Mouse (Mus musculus): ENCODE measurements at regions not wholly inside any gene's neighbourhood (a gene's known extent, or its start where the extent isn't known, plus 50 kb on each side); places are given as distances from the start of the nearest gene placed in this dataset.

DNA sequence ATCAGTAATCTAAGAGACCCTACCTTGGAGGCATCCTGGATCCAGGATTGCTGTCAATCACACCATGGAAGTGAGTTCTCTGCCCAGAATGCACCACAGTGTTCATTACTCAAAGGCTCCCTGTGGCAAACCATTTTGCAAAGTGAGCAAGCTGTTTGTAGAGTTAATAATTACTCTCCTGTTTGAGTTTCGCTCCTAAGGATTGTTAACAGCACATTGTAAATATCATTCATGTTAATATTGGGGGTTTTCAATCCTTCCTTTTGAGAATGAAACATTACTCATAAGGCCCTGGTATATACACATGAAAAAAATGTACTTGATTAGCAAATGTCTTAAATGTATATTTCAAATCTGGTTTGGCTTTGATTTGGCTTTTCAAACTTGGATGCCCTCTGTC lies 58.1 kb upstream of the Clstn2 start:
- H3K4me3 ChIP-seq = no peak overlapping the region
- ATAC-seq (ENCODE audit: low FRiP score) = no peak
- WGBS = 91% methylated on average over 1 of the region's 1 CpGs

DNA sequence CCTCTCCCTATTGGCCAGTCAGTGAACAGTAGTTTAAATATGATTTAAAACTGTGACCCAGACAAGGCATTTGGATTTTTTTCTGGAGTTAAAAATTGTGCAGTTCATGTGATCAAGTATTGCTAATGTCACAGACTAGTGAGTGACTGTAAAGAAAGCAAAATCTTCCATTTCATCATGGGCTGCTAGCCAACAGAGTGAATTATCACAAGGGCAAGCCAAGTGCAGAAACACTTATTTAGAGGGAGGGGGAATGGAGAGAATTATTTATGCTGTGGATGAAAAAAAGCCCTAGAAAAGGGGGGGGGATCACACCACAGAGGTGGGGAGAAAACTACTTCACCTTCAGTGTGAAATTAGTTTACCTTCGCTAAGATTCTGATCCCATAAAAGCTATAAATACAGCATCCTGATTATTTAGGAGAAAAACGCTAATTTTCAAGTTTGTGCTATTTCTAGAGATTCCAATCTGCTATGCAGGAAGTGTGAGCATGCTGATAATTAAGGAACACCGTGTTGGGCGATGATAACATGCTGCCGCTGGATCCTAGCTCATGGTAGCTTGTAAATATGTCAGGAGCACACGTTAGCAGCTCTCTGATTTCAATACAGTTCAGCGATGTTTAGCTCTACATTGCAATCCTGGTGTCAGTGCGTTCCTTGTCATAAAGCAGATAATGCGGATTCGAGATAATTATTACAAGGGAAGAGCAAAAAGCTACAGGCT lies 62.2 kb upstream of the Clstn2 start:
- H3K36me3 ChIP-seq = no peaks in the 10 kb centered on the region
- H3K4me1 ChIP-seq (replicated peaks) = no peaks in the 10 kb centered on the region
- H3K4me3 ChIP-seq = no peak overlapping the region
- H3K9ac ChIP-seq = no peak overlapping the region
- H3K9me3 ChIP-seq = no peaks in the 10 kb centered on the region
- no peak overlapping the region for H3K27ac ChIP-seq
- whole genome bisulfite sequencing = 85% methylated on average over 10 of the region's 10 CpGs
- no peak for ATAC-seq (ENCODE audit: low FRiP score)
- no peak overlapping the region for H3K4me2 ChIP-seq
- H3K27me3 ChIP-seq = no peaks in the 10 kb centered on the region

More for the DNA sequence above, 58.1 kb upstream of the Clstn2 start:
- Histone ChIP-seq H3K9ac (no peak overlapping the region), H3K36me3 (no peaks in the 10 kb centered on the region), H3K4me1 (replicated peaks) (no peaks in the 10 kb centered on the region), H3K27ac (no peak overlapping the region), H3K27me3 (no peaks in the 10 kb centered on the region), H3K9me3 (no peaks in the 10 kb centered on the region), H3K4me2 (no peak overlapping the region)

DNA sequence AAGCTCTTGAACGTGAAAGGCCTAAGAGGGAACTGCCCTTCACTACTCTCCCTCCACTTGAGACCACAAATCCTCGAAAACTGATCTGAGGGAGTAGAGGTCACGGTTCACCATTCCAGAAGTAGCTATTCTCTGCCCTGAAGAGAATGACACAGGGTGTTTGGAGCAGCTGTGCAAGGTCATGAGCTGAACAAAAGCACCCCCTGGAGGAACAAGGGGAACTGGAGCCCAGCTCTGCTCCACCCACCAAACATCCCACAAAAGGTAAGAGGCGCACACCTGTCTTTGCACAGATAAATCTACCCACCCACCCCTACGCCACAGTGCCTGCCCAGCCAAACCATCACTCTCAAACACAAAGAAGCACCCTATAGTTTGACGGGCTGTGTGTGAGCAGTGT lies 90.4 kb upstream of the Clstn2 start:
- no peak overlapping the region for H3K4me2 ChIP-seq
- H3K9me3 ChIP-seq = no peaks in the 10 kb centered on the region
- no peak overlapping the region for H3K9ac ChIP-seq
- WGBS = 53% methylated on average over 6 of the region's 6 CpGs
- no peak for ATAC-seq (ENCODE audit: low FRiP score)
- no peak overlapping the region for H3K27ac ChIP-seq
- H3K27me3 ChIP-seq = no peaks in the 10 kb centered on the region
- no peaks in the 10 kb centered on the region for H3K36me3 ChIP-seq
- no peak overlapping the region for H3K4me3 ChIP-seq
- H3K4me1 ChIP-seq (replicated peaks) = no peaks in the 10 kb centered on the region

DNA sequence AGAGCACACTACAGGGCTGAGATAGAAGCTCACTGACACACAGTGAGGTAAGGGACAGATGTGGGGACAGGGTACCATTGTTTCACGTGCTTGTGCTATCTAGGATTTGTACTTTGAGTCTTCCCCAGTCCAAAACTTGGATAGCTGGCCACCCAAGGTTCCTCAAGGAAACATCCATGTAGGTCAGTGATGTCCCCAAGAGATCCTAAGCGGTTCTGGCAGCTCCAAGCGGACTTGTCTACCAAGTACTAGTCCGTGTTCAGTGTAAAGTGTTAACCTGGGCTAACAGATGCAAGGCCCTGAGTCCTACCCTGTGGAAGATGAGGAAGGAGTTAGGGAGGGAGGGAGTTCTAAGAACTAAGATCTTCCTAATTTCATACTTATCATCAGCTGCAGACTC lies 96.6 kb upstream of the Clstn2 start:
- ATAC-seq (ENCODE audit: low FRiP score) = no peak
- 0 out of 2 replicates have a peak, but pooled peaks cover 2% of the 10 kb centered on the region for H3K9me3 ChIP-seq
- H3K36me3 ChIP-seq = no peaks in the 10 kb centered on the region
- H3K4me1 ChIP-seq (replicated peaks) = no peaks in the 10 kb centered on the region
- H3K9ac ChIP-seq = no peak overlapping the region
- no peak overlapping the region for H3K27ac ChIP-seq
- no peak overlapping the region for H3K4me2 ChIP-seq
- no peak overlapping the region for H3K4me3 ChIP-seq
- WGBS = 84% methylated on average over 4 of the region's 4 CpGs
- H3K27me3 ChIP-seq = no peaks in the 10 kb centered on the region

DNA sequence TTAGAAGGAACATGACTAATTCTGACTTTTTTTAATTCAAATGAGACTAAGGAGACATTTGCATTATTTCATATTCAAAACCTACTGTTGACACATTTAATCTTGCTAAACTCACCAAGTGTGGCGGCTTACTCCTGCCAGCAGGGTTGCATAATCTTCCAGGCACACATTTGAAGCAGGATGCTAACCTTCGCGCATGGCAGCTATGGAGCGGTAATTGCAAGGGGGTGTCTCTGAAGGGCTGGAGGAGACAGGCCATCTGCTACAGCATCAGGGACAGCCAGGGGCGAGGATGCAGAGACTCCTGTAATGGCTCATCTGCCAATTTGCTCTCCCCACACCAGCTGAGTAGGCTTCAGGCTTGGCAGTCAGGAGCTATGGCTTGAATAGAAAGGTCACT lies 97.9 kb upstream of the Clstn2 start:
- Histone ChIP-seq H3K27me3 (no peaks in the 10 kb centered on the region), H3K4me1 (replicated peaks) (no peaks in the 10 kb centered on the region), H3K36me3 (no peaks in the 10 kb centered on the region), H3K9me3 (0 out of 2 replicates have a peak, but pooled peaks cover 2% of the 10 kb centered on the region), H3K9ac (no peak overlapping the region), H3K4me3 (no peak overlapping the region), H3K27ac (no peak overlapping the region), H3K4me2 (no peak overlapping the region)
- 71% methylated on average over 5 of the region's 5 CpGs for WGBS
- ATAC-seq (ENCODE audit: low FRiP score) = no peak

DNA sequence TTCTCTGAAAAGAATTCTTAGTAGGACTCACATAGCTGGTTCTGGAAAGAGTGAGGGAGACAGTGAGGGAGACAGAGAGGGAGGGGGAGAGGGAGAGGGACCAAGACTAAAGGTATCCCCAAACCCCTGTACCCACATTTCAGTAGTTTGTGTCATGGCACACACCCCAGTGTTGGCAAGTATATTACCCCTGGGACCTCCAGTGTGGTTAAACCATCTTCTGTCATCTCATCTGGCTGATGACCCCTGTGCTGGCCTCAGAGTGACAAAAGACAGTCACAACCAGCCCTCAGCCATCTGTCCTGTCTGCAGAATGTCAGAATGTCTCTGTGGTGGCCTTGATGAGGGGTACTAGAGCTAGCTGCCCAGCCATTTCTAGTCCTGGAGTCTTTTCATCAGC lies 107.6 kb upstream of the Clstn2 start:
- Histone ChIP-seq H3K27ac (no peak overlapping the region), H3K9me3 (no peaks in the 10 kb centered on the region), H3K36me3 (no peaks in the 10 kb centered on the region), H3K9ac (no peak overlapping the region), H3K27me3 (no peaks in the 10 kb centered on the region), H3K4me3 (no peak overlapping the region), H3K4me1 (replicated peaks) (no peaks in the 10 kb centered on the region), H3K4me2 (no peak overlapping the region)
- ATAC-seq (ENCODE audit: low FRiP score) = no peak

DNA sequence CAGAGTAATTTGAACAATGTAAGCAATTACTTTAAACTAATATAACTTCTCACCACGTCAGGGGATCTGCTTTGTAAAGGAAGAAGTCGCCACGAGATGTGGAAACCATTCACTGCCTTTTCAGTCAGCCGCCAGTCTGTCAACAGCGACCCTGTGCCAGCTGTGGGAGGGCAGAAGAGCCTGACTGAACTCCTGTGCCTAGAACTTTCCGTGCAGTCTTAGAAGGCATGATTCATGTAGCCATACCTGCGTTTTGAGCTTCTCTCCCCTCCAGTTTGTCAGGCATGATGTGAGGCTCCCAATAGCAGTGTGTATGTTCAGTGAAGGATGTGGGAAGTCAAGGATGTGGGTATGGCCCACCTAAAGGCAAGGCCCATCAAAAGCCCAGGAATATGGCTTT lies 109.1 kb upstream of the Clstn2 start:
- H3K36me3 ChIP-seq = no peaks in the 10 kb centered on the region
- H3K27me3 ChIP-seq = no peaks in the 10 kb centered on the region
- no peak overlapping the region for H3K27ac ChIP-seq
- no peak overlapping the region for H3K9ac ChIP-seq
- ATAC-seq (ENCODE audit: low FRiP score) = no peak
- no peaks in the 10 kb centered on the region for H3K9me3 ChIP-seq
- 79% methylated on average over 7 of the region's 7 CpGs for WGBS
- H3K4me3 ChIP-seq = no peak overlapping the region
- no peaks in the 10 kb centered on the region for H3K4me1 ChIP-seq (replicated peaks)
- H3K4me2 ChIP-seq = no peak overlapping the region

DNA sequence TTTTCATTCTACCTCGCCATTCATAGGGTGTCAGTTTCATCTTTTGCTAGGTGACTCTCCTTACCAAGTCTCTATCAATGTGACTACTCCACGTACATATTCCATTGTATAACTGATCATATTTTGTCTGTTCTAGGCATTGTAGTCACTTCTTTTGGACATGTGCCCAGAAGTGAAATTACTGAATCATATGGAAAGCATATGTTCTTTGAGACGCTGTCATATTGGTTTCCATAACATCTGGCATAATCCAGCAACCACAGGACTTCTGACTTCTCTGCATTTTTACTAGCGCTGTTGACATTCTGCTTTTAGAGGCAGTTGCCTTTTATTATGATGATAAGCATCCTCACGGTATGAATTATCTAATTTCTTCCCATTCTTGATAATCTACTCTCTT lies 113.9 kb upstream of the Clstn2 start:
- Histone ChIP-seq H3K9ac (no peak overlapping the region), H3K4me2 (no peak overlapping the region), H3K4me1 (replicated peaks) (no peaks in the 10 kb centered on the region), H3K9me3 (no peaks in the 10 kb centered on the region), H3K27ac (no peak overlapping the region), H3K27me3 (no peaks in the 10 kb centered on the region), H3K36me3 (no peaks in the 10 kb centered on the region), H3K4me3 (no peak overlapping the region)
- ATAC-seq (ENCODE audit: low FRiP score) = no peak
- WGBS = 86% methylated on average over 5 of the region's 5 CpGs

DNA sequence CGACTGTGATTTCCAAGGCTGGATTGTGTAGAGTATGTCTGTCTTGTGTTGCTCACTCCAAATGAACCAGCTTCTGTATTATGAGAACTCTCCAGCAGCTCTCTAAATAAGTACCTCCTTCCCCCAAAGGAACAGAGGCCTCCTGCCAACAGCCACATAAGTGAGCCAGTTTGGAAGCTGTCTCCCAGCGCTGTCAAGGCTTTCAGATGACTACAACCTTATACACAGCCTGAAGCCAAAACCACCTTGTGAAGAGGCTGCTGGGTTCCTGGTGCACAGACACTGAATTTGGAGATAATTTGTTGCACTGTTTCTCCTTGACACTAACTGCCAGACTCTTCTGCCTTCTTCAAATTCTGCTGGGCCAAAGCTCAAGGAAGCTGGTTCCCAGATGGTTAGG lies 125.4 kb upstream of the Clstn2 start:
- Histone ChIP-seq H3K9ac (no peak overlapping the region), H3K36me3 (no peaks in the 10 kb centered on the region), H3K4me1 (replicated peaks) (peaks cover 8% of the 10 kb centered on the region; the same call in 1 of the 2 replicates), H3K4me3 (no peak overlapping the region), H3K27ac (no peak overlapping the region), H3K4me2 (no peak overlapping the region), H3K27me3 (0 out of 2 replicates have a peak, but pooled peaks cover 4% of the 10 kb centered on the region), H3K9me3 (no peaks in the 10 kb centered on the region)
- ATAC-seq (ENCODE audit: low FRiP score) = no peak
- WGBS = 92% methylated on average over 2 of the region's 2 CpGs

DNA sequence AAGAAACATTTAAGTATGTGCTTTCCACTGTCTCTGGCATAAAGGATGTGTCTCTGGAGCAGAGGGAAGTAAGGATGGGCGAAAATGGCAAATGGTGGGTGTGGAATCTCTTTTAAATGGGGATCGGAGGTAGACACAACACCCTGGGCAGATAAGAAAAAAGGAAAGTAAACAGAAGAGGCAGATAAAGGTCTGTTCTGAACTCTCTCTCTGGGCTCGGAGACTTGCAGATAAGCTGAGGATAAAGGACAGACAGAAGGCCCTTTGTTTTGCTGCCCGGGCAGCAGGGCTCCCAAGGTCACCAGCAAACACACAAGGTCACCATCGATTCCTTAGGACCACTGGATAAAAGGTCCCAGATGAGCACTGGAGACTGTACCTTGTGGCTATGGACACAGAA lies 122.7 kb upstream of the Nmnat3 start:
- Histone ChIP-seq H3K27ac (no peak overlapping the region), H3K9me3 (no peaks in the 10 kb centered on the region), H3K27me3 (no peaks in the 10 kb centered on the region), H3K36me3 (no peaks in the 10 kb centered on the region), H3K4me3 (no peak overlapping the region), H3K4me1 (replicated peaks) (peaks cover 6% of the 10 kb centered on the region; the same call in 1 of the 2 replicates), H3K9ac (no peak overlapping the region), H3K4me2 (no peak overlapping the region)
- 22% methylated on average over 5 of the region's 5 CpGs for WGBS
- ATAC-seq (ENCODE audit: low FRiP score) = no peak

DNA sequence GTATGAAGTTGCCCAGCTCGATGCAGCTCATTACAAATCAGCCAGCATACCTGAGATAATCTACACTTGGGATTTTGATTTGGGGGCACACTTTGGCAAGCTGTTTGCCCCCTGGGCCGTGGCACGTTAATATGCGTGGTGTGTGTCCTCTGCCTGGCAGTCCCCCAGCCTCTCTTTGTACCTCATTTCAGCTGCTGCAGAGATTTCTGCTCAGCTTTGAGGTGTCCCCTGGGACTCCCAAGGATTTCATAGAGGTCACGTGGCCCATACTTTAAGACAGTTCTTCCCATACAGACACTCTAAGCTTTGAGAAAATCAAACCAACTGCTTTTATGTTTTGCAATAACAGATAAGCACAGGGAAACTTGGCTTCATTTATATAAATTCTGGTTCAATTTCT lies 113.2 kb upstream of the Nmnat3 start:
- no peak overlapping the region for H3K4me3 ChIP-seq
- H3K27me3 ChIP-seq = no peaks in the 10 kb centered on the region
- H3K4me1 ChIP-seq (replicated peaks) = peaks cover 23% of the 10 kb centered on the region
- H3K4me2 ChIP-seq = no peak overlapping the region
- H3K27ac ChIP-seq = no peak overlapping the region
- ATAC-seq (ENCODE audit: low FRiP score) = no peak
- no peaks in the 10 kb centered on the region for H3K9me3 ChIP-seq
- no peak overlapping the region for H3K9ac ChIP-seq
- WGBS = 57% methylated on average over 5 of the region's 5 CpGs
- no peaks in the 10 kb centered on the region for H3K36me3 ChIP-seq

DNA sequence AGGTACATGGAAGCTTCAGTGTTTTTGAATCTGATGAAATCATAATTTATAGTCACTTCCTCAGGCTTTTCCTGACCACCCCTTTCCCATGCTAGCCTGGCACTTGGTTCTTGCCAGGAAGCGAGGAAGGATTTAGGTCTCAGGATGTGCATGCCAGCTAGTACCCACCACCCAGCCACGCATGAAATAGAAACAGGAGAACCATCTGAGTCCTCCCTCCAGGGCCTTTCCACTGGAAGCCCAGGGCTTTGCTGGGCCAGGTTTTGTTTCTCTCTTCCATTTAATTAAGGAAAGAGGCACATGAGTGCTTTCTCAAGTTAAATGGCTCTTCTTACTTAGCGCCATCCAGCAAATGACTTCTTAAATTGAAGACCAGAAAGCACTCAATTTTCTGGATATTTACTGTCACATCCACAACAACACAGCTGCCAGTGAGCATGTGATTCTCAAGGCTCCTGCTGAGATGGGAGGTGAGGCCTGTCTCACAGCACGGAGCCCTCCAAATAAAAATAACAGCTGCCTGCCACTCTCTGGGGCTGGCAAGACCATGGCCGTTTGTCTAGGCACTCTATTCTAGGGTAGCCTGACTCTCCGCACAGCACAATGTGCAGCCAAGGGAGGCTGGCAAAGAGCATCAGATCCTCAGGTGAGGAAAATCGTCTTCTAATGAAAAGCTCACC lies 110.4 kb upstream of the Nmnat3 start:
- H3K36me3 ChIP-seq = no peaks in the 10 kb centered on the region
- no peaks in the 10 kb centered on the region for H3K27me3 ChIP-seq
- H3K4me3 ChIP-seq = no peak overlapping the region
- WGBS = 45% methylated on average over 7 of the region's 7 CpGs
- no peaks in the 10 kb centered on the region for H3K9me3 ChIP-seq
- peaks cover 28% of the 10 kb centered on the region for H3K4me1 ChIP-seq (replicated peaks)
- no peak overlapping the region for H3K4me2 ChIP-seq
- no peak overlapping the region for H3K9ac ChIP-seq
- ATAC-seq (ENCODE audit: low FRiP score) = no peak
- 0 out of 2 replicates have a peak overlapping the region, but pooled peaks have one; percentile 13 for H3K27ac ChIP-seq

DNA sequence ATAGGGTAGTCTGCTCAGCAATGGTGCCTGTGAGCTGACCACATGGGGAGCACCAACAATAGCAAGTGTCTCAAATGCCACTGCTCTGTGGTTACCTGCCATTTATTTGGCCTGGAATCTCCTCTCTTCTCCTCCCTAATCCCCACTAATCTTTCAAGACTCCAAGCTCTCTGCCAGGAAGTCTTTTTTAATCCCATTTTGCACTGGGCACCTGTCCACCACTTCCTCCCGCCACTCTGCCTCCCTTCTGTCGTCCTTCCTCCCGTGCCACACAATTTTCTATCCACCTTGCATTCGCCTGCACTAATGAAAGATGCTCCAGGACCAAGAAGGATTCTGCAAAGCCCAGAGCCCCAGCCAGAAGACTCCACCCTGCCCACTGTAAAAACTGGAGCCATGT lies 106.5 kb upstream of the Nmnat3 start:
- no peak overlapping the region for H3K4me2 ChIP-seq
- H3K9ac ChIP-seq = no peak overlapping the region
- ATAC-seq (ENCODE audit: low FRiP score) = no peak
- no peaks in the 10 kb centered on the region for H3K36me3 ChIP-seq
- 63% methylated on average over 4 of the region's 4 CpGs for WGBS
- no peaks in the 10 kb centered on the region for H3K9me3 ChIP-seq
- H3K4me3 ChIP-seq = no peak overlapping the region
- H3K27ac ChIP-seq = no peak overlapping the region
- H3K4me1 ChIP-seq (replicated peaks) = peaks cover 18% of the 10 kb centered on the region
- H3K27me3 ChIP-seq = no peaks in the 10 kb centered on the region

Measured in hindbrain, embryonic 13.5 days (tissue).